Mouse (Mus musculus): ENCODE data around the gene Tbxa2r.
A peak's percentile ranks its signal among the peaks of the same experiment; 100 is the strongest.

Tbxa2r gene

GRCm38 (mm10) chr10:81328386-81328785 lies at the start of gene Tbxa2r:
Tbxa2r (plus strand) TSS chr10:81328731.
- DNase-seq, result peak; percentile 54 to 59

DNA sequence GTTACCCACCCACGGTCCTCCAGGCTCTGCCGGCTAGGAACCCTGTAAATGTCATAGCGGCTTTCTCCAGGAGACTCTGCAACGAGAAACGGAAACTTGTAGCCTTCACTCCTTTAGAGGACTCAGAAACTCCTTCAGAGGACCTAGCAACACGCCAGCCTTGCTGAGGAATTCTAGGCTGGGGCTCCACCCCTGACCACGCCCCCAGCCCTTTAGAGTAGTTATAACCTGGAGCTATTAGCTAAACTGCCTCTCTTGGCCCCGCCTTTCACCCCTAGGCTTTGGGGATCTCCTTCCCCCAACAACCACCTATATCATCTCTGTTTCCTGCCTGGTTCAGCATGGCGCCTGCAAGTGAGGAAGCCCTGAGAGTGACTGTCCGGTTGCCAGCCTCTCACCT lies 49.0 kb upstream of the Tbxa2r start:
- no peak for DNase-seq

GRCm38 (mm10) chr10:81284189-81284588 lies 44.3 kb upstream of the Tbxa2r start:
- no peak for DNase-seq

DNA sequence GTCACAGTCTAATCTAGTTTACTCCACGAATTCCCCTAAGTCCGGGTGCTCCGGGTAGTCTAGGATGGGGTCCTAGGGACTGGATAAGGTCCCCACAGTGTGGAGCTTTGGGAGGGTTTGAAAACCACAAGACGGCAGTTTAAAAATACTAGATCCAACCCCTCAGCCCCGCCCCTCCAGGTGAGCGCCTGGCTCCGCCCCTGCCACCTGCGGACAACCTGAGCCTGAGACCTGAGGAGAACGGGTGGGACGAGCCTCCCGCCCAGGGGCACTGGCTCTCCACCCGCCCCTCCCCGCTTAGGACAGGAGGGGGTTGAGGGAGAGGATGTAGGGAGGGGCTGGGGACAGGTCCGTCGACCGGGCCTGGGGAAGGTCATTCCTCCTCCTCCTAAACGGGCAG lies 43.8 kb upstream of the Tbxa2r start:
- no peak for DNase-seq

DNA sequence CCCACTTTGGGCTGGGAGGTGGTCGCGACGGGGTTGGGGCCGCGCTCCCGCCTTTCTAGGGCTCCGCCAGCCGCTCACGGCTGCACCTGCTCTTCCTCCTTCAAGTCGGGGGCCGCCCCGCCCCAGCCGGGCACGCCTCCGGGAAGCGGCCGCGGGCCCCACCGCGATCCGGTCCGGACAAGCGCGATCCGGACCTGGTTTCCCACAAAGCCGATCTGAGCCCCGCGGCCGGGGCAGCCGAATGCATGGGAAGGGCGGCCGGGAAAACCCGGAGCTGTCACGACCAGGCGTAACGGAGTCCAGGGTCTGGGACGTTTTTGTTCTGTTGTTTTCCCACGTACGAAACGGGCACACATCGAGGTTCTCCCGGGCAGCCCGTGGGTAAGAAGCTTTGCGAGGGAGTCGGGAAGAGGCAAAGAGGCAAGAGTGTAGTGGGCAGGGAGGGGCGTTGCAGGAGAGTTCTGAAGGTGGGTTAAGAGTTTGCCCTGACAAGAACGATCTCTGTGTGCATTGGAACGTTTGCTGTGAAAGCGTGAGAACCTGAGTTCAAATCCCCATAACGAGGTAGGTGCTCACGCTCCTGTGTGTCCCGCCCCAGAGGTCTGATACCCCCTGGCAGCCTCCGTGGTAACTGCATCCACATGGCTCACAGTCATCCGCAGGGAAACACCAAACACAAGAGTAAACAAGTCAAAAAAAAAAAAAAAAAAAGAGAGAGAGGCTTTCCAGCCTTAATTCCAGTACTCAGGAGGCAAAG lies 42.7 kb upstream of the Tbxa2r start:
- peak; percentile 94 to 95 for DNase-seq

- DNase-seq, result peak; percentile 58 to 64
Measured at GRCm38 (mm10) chr10:81286586-81286985, 41.9 kb upstream of the Tbxa2r start.

GRCm38 (mm10) chr10:81287513-81288157 lies 40.9 kb upstream of the Tbxa2r start:
- DNase-seq, result peak; percentile 90 to 92

GRCm38 (mm10) chr10:81288601-81289000 lies 39.9 kb upstream of the Tbxa2r start:
- peak; percentile 74 to 76 for DNase-seq

GRCm38 (mm10) chr10:81289278-81289677 lies 39.3 kb upstream of the Tbxa2r start:
- DNase-seq, result peak; percentile 77 to 78

DNA sequence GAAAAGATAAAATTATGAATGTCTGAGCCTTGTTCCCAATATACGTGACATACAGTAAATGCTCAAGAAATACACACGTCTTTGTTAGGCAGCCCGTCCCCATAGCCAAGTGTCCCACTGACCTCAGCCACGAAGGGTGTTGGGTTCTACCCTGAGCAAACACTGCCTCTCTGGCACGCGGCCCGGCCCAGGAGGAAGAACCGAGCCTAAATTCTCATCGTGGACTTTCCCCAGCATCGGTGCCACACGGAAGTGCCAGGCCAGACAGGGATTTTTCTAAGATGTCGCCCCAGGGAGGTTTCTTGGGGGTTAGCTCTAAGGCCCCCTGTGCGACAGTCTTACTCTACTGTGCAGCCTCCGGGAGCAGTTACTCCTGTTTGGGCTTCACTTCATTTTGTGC lies 38.7 kb upstream of the Tbxa2r start:
- no peak for DNase-seq

DNA sequence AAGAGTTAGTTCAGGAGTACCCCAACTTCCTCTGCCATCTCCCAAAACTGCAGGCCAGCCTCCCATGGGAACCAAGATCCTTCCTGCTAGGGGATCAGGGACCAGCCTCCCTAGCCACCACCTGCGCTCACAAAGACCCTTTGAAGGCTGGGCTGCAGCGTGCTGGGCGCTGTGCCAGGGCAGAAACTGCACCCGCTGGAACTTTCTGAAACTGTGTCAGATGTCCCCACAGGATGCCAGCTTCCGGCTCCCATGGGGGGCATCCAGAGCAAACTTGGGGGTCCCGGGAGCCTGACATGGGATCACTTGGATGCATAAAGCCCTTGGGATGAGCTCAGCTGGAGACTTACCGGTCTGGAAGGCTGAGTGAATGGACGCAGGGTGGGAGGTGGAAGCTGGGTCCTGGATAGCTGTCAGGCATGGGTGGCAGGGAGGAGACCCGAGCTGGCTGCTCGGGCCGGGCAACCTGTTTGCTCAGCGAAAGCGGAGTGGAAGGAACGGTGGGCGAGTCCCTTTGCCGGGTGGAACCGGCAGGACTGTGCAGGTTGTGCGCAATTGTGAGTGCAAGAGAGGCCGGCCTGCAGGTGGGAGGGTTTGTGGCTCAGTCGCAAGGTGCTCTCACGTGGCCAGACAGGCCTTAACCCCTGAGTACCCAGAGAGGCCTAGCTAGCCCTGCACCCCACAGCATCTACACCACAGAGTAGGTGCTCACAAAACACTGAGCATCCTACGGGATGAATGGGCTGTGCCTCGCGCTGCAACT lies 37.7 kb upstream of the Tbxa2r start:
- DNase-seq, result peak in 1 of 2 experiments; percentile 15

DNA sequence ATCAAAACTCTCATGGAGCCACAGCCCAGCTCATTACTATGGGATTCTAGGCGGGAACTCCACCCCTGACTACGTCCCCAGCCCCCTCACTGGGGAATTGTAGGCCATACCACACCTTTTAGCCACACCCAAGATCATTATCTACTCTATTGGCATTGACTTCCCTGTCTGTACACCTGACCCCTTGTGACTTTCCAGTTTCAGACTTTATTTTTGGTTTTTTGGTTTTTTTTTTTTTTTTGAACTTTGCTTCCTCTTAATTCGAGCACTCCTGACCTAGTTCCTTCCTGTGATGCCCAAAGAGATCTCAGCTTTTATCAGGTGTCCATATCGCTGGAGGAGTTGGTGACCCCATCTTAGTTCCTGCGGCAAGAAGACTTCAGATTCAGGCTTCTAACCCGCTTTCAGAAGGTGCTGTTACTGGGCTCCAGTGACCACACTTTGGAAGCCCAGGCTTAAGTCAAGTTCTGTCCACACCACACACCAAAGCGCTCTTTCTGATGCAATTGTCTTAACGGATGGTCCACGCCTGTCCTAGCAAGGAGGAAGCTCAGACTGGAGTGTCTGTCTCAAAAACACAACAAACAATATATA lies 36.9 kb upstream of the Tbxa2r start, which contains the start of gene Tjp3:
Tjp3 (minus strand) TSS at position 71 of the 594 bp plus-strand sequence.
- DNase-seq, result peak in 1 of 2 experiments; percentile 35

GRCm38 (mm10) chr10:81292554-81293333 lies 35.8 kb upstream of the Tbxa2r start, which contains the start of gene Pip5k1c:
Pip5k1c (plus strand) TSS chr10:81292963.
- DNase-seq, result peak; percentile 99

- DNase-seq, result no peak
Measured at GRCm38 (mm10) chr10:81293334-81294030, 35.0 kb upstream of the Tbxa2r start.

DNA sequence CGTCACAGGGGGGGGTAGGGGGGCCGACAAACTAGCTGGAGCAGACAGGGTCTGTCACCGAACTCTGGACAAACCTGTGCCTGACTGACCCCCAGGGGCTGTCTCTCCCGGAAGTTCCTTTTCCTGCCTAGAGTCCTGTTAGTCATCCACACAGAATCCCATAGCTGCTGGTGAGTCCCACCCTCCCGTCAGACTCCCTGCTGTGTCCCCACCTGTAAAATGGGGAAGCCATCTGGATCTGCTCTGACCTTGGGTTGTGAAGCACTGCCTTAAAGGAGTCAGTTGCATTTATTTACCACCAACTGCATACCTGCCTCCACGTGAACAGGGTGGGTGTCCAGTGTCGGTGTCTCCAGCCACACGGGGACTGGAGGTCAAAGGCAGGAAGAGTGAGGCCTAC lies 34.1 kb upstream of the Tbxa2r start:
- no peak for DNase-seq

DNA sequence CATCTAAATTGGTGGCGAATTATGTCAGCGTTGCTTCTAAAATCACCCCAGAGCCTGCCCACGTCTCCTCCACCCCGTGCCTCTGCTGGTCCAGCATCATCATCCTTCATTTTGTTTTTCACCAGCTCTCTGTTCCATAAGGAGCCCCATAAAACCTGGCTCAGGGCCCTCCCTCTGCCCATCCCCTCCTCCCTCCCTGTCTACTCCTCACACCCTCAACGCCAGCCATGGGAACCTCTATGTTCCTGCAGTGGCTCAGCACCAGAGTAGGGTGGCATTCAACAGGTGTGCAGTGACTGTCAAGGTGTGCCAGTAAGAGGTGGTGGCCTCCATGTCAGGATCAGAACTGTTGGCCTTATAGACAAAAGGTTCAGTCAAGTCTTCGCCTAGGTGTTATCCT lies 33.3 kb upstream of the Tbxa2r start:
- DNase-seq, result no peak

DNA sequence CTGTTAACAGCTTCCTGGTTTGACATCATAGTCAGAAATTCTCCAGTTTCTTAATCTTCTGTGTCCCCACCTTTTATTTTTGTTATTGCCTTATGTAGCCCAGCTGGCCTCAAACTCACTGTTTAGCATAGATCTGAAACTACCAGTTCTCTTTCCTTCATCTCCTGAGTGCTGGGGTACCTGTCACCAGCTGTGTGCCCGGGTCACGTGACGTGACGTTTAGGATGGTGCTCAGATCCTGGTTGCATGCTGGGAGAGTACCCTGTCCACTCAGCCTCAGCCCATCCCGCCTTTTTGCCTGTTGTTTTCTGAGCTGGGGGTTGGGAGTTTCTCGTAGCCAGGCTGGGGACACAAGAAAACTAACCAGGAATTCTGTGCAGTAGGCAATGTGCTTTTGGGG lies 31.3 kb upstream of the Tbxa2r start:
- peak; percentile 78 for DNase-seq

- peak; percentile 83 to 86 for DNase-seq
Measured at GRCm38 (mm10) chr10:81297845-81298244, 30.7 kb upstream of the Tbxa2r start.

DNA sequence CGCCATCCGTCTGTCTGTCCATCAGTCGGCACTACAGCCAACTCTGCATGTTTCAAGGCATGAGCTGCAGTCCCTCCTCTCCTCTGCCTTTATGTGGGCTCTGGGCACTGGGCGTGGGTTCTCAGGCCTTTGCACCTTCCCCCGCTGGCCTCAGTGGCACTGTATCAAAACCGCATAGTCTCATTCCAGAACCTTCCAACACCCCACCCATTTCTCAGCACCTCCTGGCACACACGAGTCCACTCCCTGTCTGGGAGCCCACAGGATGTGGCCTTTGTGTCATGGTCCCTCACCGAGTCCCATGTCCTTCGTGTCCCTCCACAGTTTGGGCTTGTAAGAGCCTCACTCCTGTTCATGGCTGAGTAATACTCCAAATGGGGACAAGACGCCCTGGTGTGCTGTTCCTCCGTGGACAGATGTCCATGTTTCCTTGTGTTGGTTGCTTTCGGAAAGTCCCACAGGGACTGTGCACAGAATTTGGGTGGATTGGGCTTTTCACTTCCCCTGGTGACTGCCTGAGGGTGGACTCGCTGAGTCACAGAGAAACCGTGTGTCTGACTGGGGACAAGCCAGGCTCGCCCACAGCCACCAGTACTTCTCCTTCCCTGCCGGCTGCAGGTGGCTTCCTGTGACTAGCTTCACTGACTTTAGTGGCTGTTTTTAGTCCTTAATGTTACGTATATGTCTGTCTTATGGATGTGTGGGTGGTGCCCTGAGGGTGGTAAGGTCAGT lies 30.0 kb upstream of the Tbxa2r start:
- DNase-seq, result peak; percentile 79 to 83

- no peak for DNase-seq
Measured at GRCm38 (mm10) chr10:81299585-81300351, 28.8 kb upstream of the Tbxa2r start.

Data from B cell, adult 2 months (primary cell).